Mouse (Mus musculus) ES-E14 (cell line): ENCODE measurements around the gene Plod3. TPM values are rescaled to one million over a fixed set of nuclear protein-coding genes. Genes with fewer than 3 reads are reported as not detected.
A peak's percentile ranks its signal among the peaks of the same experiment; 100 is the strongest.

Experiments
- DNase-seq: peaks from one replicate; pipeline ENCODE4 v3.0.0-alpha.2; 2013; ENCODE audit warnings: low read depth, low spot score
- H3K27ac ChIP-seq: 2 replicates; pipeline ENCODE4 v1.5.1; 2012; ENCODE audit warnings: low read depth, mild to moderate bottlenecking, low read length, moderate library complexity, mixed read lengths; ENCODE audit not compliant: poor library complexity, insufficient read depth, severe bottlenecking
- H3K36me3 ChIP-seq: 2 replicates; pipeline ENCODE4 v1.6.1; 2012; ENCODE audit warnings: mild to moderate bottlenecking, low read length, moderate library complexity, mixed read lengths; ENCODE audit not compliant: control insufficient read depth, poor library complexity, insufficient read depth, severe bottlenecking
- H3K4me1 ChIP-seq, 2 experiments: fragments of 150-350 bp in 1 of 2; sonication (generic) in 1 of 2; 2 replicates each; pipeline ENCODE4 v1.6.1; 2012; ENCODE audit warnings: low read length in 2 of 2, mild to moderate bottlenecking in 1 of 2, mixed read lengths in 1 of 2; ENCODE audit not compliant: control insufficient read depth in 2 of 2, insufficient read depth in 2 of 2, poor library complexity in 1 of 2
- H3K4me3 ChIP-seq, 2 experiments: fragments of 150-350 bp in 1 of 2; sonication (generic) in 1 of 2; 2 replicates each; pipeline ENCODE4 v1.5.1; 2012; ENCODE audit warnings: low read length in 2 of 2, low read depth in 1 of 2, mild to moderate bottlenecking in 1 of 2, mixed read lengths in 1 of 2; ENCODE audit not compliant: insufficient read depth in 1 of 2, poor library complexity in 1 of 2, severe bottlenecking in 1 of 2
- H3K9ac ChIP-seq: 2 replicates; pipeline ENCODE4 v1.6.1; 2012; ENCODE audit warnings: low read depth, mild to moderate bottlenecking, low read length, mixed read lengths; ENCODE audit not compliant: poor library complexity, insufficient read depth, severe bottlenecking
- H3K9me3 ChIP-seq: fragments of 150-350 bp; sonication (generic); 2 replicates; pipeline ENCODE4 v1.6.1; 2012; ENCODE audit warnings: low read depth, mild to moderate bottlenecking, low read length; ENCODE audit not compliant: control insufficient read depth, insufficient read depth
- CHD2 ChIP-seq: IDR thresholded peaks from 2 replicates; pipeline ENCODE4 v1.6.1; 2014; ENCODE audit warnings: mild to moderate bottlenecking, low read depth, low read length, inconsistent platforms
- HCFC1 ChIP-seq: IDR thresholded peaks from 2 replicates; pipeline ENCODE4 v1.6.1; 2012; ENCODE audit warnings: low read length, inconsistent platforms, borderline replicate concordance; ENCODE audit not compliant: insufficient read depth
- MAFK ChIP-seq: IDR thresholded peaks from 2 replicates; pipeline ENCODE4 v1.6.1; 2014; ENCODE audit warnings: mild to moderate bottlenecking, low read depth, low read length, inconsistent platforms; ENCODE audit not compliant: insufficient read depth
- ZC3H11A ChIP-seq: IDR thresholded peaks from 2 replicates; pipeline ENCODE4 v1.6.1; 2012; ENCODE audit warnings: low read depth, mild to moderate bottlenecking, inconsistent platforms, low read length, borderline replicate concordance
- ZNF384 ChIP-seq: IDR thresholded peaks from 2 replicates; pipeline ENCODE4 v1.6.1; 2012; ENCODE audit warnings: low read depth, low read length, inconsistent platforms
- in situ Hi-C, 2 experiments: fragments of 600-800 bp; cut with MboI; formaldehyde crosslinking; loops; one replicate each; pipeline ENCODE4 v1.15.1; 2025; ENCODE audit warnings: low sequenced_read_pairs in 2 of 2, inconsistent platforms in 1 of 2; ENCODE audit not compliant: unreplicated experiment in 2 of 2
- total RNA-seq: library from RNA; depleted of rRNA; stranded (reverse); fragments of 300-350 nt; gene quantifications from 2 replicates; pipeline ENCODE4 v1.2.3, GENCODE M21; 2012

Plod3 gene
- total RNA-seq, 1 experiment: 155 TPM

- H3K36me3 ChIP-seq: peaks cover 3% of the 10 kb centered on the region
- in situ Hi-C loops: no loop called here
Observed at GRCm38 (mm10) chr5:136982338-136982930, 4.4 kb upstream of the Plod3 start.

GRCm38 (mm10) chr5:136984828-136985227, 2.0 kb upstream of the Plod3 start:
- no peaks in the 10 kb centered on the region for H3K9me3 ChIP-seq
- H3K9ac ChIP-seq: no peak overlapping the region
- in situ Hi-C loops: no loop called here
- DNase-seq: no peak
- no peak for TF ChIP-seq MAFK
- no peak for TF ChIP-seq CHD2
- no peak for TF ChIP-seq ZC3H11A
- no peak for TF ChIP-seq ZNF384
- TF ChIP-seq HCFC1: no peak
- 0 out of 4 replicates have a peak, but pooled peaks cover 0 to 9% of the 10 kb centered on the region in 2 experiments for H3K4me1 ChIP-seq
- H3K4me3 ChIP-seq: no peak overlapping the region
- H3K27ac ChIP-seq: no peak overlapping the region
- H3K36me3 ChIP-seq: peaks cover 9% of the 10 kb centered on the region

More at GRCm38 (mm10) chr5:136982338-136982930, 4.4 kb upstream of the Plod3 start:
- peak; percentile 39 for DNase-seq
- Histone ChIP-seq H3K4me1 (0 out of 4 replicates have a peak, but pooled peaks cover 0 to 2% of the 10 kb centered on the region in 2 experiments), H3K4me3 (no peak overlapping the region), H3K9ac (no peak overlapping the region), H3K27ac (no peak overlapping the region), H3K9me3 (no peaks in the 10 kb centered on the region)
- TF ChIP-seq CHD2 (no peak), HCFC1 (no peak), ZC3H11A (no peak), ZNF384 (no peak), MAFK (no peak)

GRCm38 (mm10) chr5:136987138-136987933, 517 bp downstream of the Plod3 start:
- Histone ChIP-seq H3K4me1 (0 out of 4 replicates have a peak, but pooled peaks cover 0 to 9% of the 10 kb centered on the region in 2 experiments), H3K27ac (peak overlapping the region; percentile 71), H3K36me3 (peaks cover 31% of the 10 kb centered on the region), H3K9ac (peak overlapping the region; percentile 85), H3K9me3 (no peaks in the 10 kb centered on the region), H3K4me3 (peak overlapping the region; percentile 75 to 89)
- in situ Hi-C loops: no loop called here
- DNase-seq: peak; percentile 47
- TF ChIP-seq HCFC1 (no peak; the same call in 1 of the 2 replicates), MAFK (0 out of 2 replicates have a peak, but pooled peaks have one; percentile 10)

GRCm38 (mm10) chr5:136987934-136988271, 1.1 kb downstream of the Plod3 start, which contains the start of gene Znhit1:
Znhit1 (minus strand) TSS chr5:136988021.
- Histone ChIP-seq H3K36me3 (peaks cover 33% of the 10 kb centered on the region), H3K27ac (peak within 1 kb of the TSS; percentile 71), H3K9ac (peak within 1 kb of the TSS; percentile 85), H3K4me3 (peak within 1 kb of the TSS; percentile 75 to 89), H3K9me3 (no peaks in the 10 kb centered on the region), H3K4me1 (0 out of 4 replicates have a peak, but pooled peaks cover 0 to 7% of the 10 kb centered on the region in 2 experiments)
- DNase-seq: no peak
- in situ Hi-C loops: no loop called here
- no peak for TF ChIP-seq ZNF384
- no peak for TF ChIP-seq MAFK
